Mouse (Mus musculus) A20 (cell line): Measurements from ENCODE around the gene Tox2.

Experiments
- DNase-seq: peaks from one replicate; pipeline ENCODE4 v3.0.0-alpha.2; 2011; ENCODE audit warnings: low read depth, low spot score

Gene Tox2

DNA sequence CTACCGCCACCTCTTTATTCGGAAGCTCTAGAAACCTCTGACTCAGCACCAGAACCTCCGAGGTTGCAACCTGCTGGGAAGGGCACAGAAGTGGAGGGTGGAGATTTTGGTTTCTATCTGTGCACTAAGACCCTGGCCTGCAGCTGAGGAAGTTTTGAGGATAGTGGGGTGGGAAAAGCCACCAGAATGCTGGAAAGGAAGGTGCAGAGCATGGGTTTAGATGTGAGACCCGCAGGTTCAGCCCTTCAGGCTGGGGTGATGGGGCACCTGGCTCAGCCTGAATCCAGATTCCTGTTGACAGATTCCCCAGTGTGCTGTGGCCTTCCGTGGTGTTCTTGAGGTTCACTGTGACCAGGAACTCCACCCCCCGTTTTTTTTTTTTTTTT lies 2.3 kb downstream of the Tox2 start:
- DNase-seq, result no peak

DNA sequence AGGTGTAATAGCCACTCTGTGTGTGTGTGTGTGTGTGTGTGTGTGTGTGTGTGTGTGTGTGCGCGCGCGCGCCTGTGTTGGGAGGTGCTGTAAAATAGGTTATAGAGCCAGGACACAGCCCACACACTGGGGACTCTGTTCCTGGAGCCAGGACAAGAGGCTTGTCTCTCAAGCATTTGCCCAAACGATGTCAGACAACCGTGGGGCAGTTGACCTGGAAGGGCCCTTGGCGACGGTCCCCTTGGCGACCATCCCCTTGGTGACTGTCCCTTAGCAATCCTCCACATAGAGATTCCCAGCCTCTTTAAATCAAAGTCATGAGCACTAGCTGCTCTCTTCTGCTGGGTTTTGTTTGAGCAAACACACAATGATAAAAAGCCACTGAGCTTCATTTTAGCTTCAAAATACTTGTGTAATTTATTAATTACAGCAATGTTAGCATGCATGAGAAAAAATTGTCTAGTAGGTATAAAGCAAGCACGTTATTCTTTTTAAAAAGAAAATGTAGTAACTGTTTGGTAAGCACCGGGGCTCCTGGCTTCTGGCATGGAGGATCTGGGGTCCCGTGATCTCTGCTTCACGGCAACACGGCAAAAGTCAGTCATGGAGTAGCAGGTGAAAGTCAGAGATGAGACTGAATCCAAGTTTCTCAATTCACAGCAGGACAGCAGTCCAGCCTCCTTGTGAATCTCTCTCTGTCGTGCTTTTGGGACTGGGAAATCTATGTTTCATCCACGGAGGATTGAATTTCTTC lies 3.0 kb downstream of the Tox2 start:
- no peak for DNase-seq

DNA sequence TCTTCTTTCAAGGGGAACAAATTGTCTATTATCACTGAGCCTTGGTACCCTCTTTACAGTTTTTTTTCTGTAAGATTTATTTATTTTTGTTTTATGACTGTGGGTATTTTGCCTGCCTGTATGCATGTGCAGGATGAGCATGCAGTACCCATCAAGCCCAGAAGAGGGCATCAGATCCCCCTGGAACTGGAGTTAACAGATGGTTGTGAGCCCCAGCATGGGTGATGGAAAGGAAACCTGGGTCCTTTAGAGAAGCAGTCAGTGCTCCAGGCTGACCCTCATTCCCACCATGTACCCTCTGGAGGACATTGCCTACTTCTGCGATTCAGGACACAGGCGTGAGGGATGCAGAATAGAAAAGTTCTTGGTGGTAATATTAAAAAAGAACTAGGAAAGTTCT lies 4.4 kb downstream of the Tox2 start:
- DNase-seq, result peak; percentile 57

DNA sequence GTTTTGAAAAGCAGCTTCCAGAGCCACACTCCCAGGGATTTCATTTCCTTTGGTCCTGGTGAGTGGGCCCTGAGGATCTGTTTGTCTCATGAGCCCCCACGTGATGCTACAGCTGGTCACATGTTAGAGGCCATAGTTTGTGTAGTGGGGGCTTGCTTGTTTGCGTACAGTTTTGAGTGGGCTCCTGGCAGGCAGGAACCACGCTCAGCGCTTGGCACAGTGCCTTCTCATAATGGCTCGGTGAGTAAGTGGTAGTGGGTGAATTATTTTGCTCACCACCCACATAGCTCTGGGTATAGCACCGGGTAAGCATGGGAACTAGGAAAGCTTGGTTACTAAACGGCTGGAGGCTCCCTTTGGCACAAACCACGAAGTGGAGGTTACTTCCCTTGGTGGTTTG lies 6.2 kb downstream of the Tox2 start:
- no peak for DNase-seq

DNA sequence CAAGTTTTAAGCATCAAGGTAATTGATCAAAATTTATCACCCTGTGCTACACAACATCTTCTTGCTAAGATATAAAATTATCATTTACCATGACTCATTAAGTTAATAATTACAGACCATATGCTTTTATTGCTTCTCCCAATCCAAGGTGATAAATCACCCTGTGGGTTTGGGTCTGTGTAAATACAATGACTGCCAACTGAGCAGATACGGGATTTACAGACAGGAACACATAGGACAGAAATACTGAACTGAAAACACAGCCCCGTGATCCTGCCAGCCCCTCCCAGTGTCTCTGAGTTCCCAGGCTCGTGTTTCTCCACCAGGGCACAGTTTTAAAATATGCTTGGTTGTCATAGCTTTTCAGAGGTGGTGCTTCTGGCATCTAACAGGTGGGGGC lies 10.2 kb downstream of the Tox2 start:
- DNase-seq, result no peak

DNA sequence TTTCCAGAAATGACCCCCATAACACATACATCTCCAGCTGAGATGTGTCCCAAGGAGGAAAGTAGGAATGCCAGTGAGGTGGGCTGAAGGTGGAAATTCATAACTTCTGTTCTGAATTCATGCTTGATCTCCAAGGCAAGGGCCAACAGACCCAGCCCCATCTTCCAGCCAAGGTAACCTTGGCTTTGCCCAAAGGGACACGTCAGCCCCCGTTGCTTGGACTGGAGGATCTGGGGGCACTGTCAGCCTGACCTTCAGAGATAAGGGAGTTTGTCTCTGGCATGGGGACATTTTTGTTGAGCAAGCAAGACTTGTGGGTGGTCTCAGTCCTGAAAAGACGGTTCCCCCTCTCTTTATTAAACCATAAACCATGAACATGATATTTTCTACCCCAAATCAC lies 15.2 kb downstream of the Tox2 start:
- DNase-seq, result no peak

DNA sequence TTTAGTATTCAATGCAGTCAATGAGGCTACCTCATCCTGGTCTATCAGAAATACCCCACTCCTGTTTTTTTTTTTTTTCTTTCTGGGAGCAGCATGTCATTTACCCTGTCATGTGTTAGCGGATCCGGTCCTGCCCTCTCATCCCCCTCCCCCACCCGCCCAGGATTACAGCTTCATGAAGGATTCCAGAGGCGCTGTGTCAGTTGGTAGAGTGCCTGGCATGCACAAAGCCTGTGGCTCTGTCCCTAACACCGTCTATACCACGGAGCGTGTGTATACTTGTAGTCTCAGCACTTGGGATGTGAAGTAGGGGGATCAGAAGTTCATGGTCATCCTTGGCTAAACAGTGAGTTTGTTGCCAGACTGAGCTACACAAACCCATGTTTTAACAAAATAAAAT lies 15.6 kb downstream of the Tox2 start:
- no peak for DNase-seq

DNA sequence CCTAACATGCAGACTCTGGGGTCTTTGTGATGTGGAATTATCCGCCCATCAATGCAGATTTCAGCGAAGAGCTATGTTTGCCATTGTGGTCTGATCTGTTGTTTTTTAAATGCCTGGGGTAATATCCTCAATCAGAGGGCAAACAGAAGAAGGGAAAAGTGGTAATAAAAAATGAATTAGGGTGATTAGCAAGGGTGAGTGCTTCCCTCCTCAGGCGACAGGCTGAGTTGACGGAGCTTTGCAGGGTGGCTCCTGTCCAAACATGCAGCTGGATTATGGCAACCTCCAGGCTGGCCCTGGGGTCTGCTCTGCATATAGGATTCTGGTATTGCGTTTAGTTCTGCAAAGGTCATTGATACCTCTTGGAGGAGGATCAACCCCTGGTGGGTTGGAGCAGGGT lies 16.5 kb downstream of the Tox2 start:
- DNase-seq, result no peak

DNA sequence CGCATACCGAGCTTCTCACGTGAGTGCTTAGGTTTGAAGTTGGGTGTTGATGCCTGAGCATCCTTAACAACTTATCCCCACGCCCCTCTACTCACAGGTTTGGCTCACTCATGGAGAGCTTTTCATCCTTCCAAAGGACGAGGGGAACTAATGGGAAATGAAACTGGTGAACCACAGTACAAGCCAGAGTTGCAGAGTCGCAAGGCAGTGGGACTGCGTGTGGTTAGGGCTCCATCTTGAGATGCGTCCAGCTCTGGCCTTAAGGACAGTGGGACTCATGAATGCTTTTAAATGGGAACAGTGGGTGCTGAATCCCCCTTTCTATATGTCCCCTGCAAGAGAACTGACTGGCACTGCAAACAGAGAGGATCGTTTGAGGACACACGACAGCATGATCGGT lies 17.8 kb downstream of the Tox2 start:
- DNase-seq, result no peak

DNA sequence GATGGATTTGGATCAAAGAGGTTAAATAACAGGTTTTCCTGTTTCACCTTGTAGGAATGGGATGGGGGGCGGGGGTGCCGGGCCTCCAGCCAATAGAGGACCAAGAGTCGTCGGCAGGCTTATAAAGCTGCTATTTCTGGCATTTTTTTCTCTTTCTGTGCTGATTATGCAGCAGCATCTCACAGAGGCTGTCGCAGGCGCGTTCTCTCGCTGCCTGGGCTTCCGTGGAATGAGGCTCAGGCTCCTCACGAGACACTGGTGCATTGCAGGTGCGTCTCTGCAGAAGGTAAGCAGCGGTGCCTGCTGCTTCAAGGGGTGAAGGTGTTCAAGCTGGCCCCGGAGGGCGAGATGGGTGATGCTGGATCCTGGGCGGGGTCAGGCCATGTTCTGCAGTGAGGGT lies 22.4 kb downstream of the Tox2 start:
- no peak for DNase-seq

DNA sequence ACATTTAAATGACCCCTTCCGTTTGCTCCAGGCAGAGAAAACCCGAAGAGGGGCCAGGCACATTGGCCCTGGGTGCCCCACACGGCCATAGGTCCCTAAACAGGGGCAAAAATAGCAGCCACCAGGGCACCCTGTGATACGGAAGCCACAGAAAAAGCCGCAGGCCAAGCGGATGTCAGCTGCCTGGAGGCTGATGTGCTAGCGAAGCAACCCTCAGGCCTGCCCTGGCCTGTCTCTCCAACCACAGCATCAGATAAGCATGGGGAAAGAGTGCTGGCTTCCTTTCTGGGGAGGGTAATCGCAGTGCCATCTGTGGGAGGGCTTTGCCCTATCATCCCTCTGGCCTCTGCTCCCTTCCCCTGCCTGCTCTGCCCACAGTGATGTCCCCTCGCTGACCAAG lies 26.1 kb downstream of the Tox2 start:
- no peak for DNase-seq

DNA sequence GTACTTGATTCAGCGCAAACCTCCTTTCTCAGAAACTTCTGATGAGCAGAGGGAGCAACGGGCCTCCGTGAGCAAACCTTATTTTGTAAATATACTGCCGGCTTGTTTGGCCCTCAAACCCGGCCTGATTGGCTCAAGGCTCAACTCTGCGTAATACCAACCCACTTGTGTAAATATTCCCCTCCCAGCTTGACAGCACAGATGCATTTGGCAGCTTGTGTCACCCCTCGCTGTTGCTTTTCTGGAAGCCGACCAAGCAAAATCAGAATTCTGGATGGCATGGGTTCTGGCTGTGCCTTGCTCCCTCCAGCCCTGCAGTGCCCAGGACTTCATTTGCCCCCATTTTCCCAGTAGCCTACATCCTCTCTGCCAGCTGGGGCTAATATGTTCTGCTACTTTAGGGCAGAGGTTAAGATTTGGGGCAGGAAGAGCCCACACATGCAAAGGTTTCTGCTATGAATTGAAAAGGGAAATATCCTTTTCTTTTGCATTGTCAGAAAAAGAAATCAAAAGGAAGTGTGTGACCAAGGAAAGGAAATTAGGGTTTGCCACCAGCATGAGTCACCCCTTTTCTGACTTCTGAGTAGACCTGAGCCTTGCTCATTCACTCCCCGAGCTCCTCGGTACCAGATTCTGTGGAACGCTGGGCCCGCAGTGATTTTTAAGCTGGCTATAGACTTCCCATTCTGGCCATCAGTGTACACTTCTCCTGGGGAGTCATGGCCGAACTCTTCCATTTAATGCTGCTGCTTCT lies 29.0 kb downstream of the Tox2 start:
- DNase-seq, result no peak

DNA sequence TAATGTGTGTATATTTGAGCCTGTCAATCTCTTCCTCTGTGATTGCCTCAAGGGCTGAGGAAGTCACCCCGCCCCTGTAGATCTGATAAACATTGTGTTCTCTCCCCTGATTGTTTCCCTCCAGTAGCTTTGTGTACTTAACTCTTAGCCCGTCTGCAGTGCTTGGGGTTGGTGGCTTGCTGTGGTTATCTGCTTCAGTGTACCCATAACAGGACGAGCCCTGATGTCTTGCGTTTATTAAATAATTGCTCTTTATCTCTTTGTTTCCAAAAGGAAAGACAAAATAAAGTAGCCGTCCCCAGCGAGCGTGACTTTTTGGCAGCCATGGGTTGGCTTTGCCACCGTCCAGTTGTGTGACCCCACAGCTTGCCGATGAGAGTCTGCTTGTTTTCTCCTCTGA lies 30.7 kb downstream of the Tox2 start:
- DNase-seq, result no peak

DNA sequence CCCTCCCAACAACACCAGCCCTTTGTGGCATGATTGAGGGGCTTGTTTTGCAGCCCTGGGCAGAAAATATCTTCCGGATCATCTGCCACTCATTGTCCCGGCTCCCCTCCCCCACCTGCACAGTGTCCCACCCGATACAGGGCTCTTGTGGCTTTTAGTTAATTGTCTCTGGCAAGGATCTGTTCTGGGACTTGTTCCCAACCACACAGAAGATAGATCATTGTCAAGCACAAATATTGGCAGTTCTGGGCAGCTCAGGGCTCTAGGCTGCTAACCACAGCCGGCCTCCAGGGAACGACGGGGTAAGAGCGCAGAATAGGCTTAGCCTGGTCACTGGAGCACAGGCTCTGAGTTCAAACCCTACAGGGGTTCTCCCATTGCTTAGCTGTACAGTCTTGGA lies 33.1 kb downstream of the Tox2 start:
- no peak for DNase-seq

DNA sequence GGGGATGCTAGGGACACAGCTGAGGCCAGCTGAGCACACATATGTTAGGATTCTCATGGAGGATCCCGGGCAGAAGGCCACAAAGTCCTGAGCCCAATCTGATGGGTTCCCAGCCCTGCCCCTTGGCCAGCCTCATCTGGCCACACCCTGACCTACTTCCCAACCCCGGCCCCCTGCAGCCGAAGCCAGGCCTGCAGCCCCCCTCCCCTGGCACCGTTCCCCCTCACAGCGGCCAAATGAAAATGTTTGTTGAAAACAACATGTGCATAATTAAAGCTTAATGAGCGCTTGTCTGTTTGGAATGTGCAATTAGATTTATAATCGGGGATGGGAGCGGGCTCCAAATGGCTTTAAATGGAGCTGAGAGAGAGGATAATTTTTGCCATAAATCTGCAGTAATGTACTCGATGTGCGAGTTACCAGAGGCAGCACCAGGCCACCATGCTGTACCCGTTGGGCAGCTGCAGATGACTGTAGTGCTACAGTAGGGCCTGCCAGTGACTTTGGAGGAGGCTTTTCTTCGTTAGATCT lies 35.1 kb downstream of the Tox2 start:
- DNase-seq, result no peak

DNA sequence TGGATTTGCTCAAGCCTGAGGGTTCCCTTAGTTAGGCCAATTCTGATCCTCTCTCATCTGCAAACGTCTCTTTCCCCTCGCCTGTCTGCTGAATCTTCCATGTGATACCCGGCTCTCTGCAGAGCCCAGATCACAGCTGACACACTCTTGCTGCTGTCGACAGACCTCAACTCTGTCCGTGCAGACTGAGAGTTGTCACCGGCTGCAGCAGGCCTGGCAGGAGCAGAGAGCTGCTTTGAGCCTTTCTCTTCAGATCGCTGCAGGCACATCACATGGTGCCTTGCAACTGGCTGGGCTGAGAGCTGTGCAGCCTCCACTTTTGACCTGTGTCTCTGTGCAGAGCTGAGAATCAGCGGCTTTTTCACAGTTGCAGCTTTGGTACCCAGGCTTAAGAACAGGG lies 37.0 kb downstream of the Tox2 start:
- DNase-seq, result no peak

DNA sequence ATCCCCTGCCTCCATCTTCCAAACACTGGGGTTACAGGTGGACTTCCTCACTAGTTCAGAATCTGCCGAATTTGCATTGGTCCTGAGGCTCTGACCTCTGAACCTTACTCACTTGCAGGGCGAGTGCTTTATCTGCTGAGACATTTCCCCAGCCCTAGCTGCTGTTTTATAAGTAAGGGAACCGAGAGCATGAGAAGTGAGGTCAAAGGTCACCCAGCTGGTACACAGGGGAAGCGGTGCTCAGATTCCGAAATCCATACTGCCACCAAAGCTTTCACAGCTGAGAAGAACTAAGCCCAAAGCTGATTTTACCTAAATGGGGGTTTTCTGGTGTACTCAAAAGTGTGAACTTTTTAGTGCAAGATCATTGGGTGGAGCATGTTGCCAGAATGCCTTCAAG lies 38.9 kb downstream of the Tox2 start:
- peak; percentile 45 for DNase-seq

DNA sequence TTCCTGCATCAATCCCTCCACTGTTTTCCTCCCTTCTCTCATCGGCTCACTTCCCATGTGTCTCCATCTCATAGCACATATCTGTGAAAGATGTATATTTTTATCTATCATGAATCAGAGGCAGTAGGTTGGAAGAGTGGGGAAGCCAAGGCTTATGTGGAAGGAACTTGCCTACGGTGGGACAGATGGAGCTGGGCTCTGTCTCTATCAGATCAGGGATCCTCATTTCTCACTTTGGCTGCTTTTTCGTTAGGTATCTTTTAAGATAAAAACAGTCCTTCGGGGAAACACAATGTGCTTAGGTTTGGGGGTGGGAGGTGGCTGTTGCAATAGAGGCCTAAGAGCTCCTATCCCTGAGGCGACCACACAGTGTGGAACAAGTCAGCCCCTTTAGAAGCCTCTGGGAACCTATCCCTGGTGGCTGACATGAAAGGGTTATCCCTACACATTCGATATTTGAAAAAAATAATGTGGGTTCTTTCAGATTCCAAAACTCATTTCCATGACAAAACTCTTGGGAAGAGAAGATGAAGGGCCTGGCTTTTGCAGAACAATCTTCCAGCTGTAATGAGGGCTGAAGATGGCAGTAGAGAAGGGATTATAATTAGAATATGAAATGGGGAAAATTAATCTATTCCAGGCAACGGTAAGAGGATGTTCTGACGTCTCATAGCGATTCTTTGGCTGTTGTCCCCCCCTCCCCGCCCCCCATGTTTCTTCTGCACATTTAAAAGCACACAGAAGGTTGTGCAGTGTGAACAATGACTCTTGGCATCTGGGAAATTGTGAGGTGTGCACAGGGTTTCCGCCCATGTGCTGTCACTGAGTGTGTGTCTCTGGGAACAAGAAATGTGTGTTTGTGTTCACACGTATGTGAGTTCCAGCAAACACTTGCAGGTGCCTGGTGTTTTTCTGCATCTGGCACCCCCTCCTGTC lies 41.3 kb downstream of the Tox2 start:
- DNase-seq, result no peak

DNA sequence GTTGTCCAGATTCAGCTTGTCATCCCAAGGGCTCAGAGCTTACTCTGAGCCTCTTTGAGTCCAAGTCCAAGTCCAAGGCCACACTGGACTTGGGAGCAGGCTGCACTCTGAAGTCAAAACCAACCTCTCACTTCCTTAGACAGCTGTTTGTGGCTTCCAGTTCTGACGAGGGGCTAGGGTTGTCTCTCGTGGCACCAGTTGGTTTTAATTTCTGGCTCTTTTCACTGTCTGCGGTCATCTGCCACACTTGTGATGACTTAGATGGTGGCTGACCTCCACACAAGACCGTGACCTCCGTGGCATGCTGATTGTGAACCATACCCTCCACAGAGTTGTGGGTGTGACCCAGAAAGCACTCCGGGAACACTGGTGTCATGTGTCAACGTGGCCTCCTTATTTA lies 46.0 kb downstream of the Tox2 start:
- no peak for DNase-seq

DNA sequence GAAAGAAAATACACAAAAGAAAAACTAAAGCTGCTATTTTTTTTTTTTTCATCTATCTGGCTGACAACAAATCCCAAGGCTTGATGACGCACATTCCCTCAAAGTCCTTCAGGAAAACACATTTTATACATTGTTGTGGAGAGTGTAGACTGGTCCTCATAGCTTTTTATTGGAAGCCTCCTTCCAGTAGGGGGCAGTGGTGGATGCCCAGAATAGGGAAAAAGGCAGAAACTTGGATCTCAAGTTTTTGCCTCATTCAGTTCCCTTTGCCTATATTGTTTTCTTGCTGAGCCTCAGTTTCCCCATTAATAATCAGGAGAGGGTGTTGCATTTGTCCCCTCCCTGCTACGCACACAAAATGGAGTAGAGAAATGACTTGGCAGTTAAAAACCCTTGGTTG lies 49.7 kb downstream of the Tox2 start:
- no peak for DNase-seq

DNA sequence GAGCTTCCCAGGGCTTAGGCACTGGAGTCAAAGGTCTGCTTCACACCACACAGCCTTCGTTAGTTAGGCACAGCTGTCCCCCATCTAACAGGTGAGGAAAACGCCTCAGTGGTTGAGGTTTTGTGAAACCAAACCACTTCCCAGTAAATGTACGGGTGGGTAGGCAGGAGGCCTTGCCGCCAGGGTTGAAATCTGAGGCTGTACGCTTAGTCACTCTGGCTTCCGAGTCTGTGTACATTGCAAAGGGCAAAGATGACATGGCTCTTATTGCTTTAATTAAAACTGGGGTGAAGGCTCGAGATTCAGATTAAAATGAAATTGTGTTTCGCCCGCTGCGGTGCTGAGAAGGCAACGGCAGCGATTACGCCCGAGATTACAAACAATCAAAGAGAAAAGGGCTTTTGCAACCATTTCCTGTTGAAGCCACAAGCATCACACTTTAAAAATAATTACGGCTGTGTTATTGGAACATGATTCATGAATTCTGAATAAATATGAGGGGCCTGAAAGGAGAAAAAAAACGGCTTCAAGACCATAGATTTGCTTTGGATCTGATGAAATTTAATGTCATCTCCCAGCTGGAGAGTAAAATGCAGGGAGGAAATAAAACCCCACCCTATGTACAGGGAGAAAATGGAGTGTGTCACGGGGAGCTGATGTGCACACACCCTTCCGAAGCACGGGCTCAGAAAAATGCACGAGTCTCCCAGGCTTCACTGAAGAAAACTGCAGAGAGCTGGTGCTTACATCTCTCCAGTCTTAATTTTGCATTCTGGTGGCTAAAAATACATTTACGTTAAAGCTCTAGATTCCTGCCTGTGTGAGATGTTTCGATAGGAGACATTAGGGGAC lies 50.5 kb downstream of the Tox2 start:
- peak; percentile 88 for DNase-seq
